Mouse (Mus musculus) hindbrain, embryonic 14.5 days (tissue): ENCODE data around the gene Zfp143. TPM values are rescaled to one million over a fixed set of nuclear protein-coding genes. Genes with fewer than 3 reads are reported as not detected.
"Not testable (repeated sequence)": the region's sequence is repeated elsewhere in the genome, so short reads cannot be mapped to it uniquely, and the experiment has no call there.

Experiments
- ATAC-seq: fragments of 200-750 bp; cut with Nextera tagmentation; 2 replicates; pipeline ENCODE4 v1.8.0; 2017; ENCODE audit warnings: moderate number of reproducible peaks, mild to moderate bottlenecking, moderate TSS enrichment, moderate library complexity; ENCODE audit not compliant: low FRiP score
- DNase-seq: peaks from one replicate; pipeline ENCODE4 v3.0.0-alpha.2; 2015; ENCODE audit warnings: low spot score
- H3K27ac ChIP-seq: fragments of 300-500 bp; sonication (generic); 2 replicates; pipeline ENCODE4 v1.5.1; 2014; ENCODE audit warnings: mild to moderate bottlenecking, moderate library complexity
- H3K27me3 ChIP-seq: fragments of 300-500 bp; sonication (generic); 2 replicates; pipeline ENCODE4 v1.6.1; 2014; ENCODE audit warnings: mild to moderate bottlenecking, low read length, mixed read lengths; ENCODE audit not compliant: control insufficient read depth, insufficient read depth
- H3K36me3 ChIP-seq: fragments of 300-500 bp; sonication (generic); replicated peaks from 2 replicates; pipeline ENCODE4 v1.6.1; 2014; ENCODE audit not compliant: control insufficient read depth, insufficient read depth
- H3K4me1 ChIP-seq: fragments of 300-500 bp; sonication (generic); replicated peaks from 2 replicates; pipeline ENCODE4 v1.6.1; 2014; ENCODE audit warnings: antibody characterized with exemption, low read length, mixed read lengths; ENCODE audit not compliant: control insufficient read depth, insufficient read depth
- H3K4me2 ChIP-seq: fragments of 300-500 bp; sonication (generic); replicated peaks from 2 replicates; pipeline ENCODE4 v1.6.1; 2014; ENCODE audit warnings: mild to moderate bottlenecking, moderate library complexity
- H3K4me3 ChIP-seq: fragments of 300-500 bp; sonication (generic); replicated peaks from 2 replicates; pipeline ENCODE4 v1.5.1; 2014; ENCODE audit warnings: mild to moderate bottlenecking, low read length
- H3K9ac ChIP-seq: fragments of 300-500 bp; sonication (generic); 2 replicates; pipeline ENCODE4 v1.6.1; 2014
- H3K9me3 ChIP-seq: fragments of 300-500 bp; sonication (generic); 2 replicates; pipeline ENCODE4 v1.6.1; 2016; ENCODE audit warnings: low read length; ENCODE audit not compliant: control insufficient read depth
- WGBS: fragments of 180-500 bp; shearing (Covaris S2); extraction: QIAGEN DNeasy Blood & Tissue Kit; methylation state at CpG from one replicate; pipeline ENCODE4 v1.1.7; 2014; 5-methylcytosine and 5-hydroxymethylcytosine counted together
- polyA plus RNA-seq: library from polyadenylated mRNA; unstranded; fragments of >200 nt; fragmentation: Nextera tagmentation; extraction: Ambion mirVana; gene quantifications from 2 replicates; pipeline ENCODE4 v1.2.1, GENCODE M21; 2014

Zfp143 gene
- polyA plus RNA-seq, 1 experiment from 2014 or later: 14.7 TPM

DNA sequence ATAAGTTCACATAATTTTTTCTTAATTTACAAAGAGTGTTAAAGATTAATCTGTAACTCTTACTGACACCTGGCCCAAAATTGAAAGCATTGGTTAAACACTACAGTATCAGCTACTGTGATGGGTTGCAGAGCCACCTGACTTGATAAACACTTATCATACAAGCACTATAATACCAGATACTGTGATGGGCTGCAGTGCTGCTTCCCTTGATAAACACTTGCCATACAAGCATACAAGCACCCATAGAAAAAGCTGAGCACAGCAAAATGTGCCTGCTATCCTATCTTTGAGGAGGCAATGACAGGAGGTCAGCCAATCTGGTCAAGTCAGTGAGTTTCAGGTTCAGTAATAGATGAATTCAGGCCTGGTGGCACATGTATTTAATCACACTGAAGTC lies 24.2 kb downstream of the Zfp143 start:
- ATAC-seq (no peak), DNase-seq (no peak)
- H3K4me2 ChIP-seq: no peak overlapping the region
- no peaks in the 10 kb centered on the region for H3K4me1 ChIP-seq
- no peaks in the 10 kb centered on the region for H3K27me3 ChIP-seq
- H3K9me3 ChIP-seq: no peaks in the 10 kb centered on the region
- H3K9ac ChIP-seq: no peak overlapping the region
- H3K4me3 ChIP-seq: no peak overlapping the region
- no peak overlapping the region for H3K27ac ChIP-seq
- peaks cover 94% of the 10 kb centered on the region for H3K36me3 ChIP-seq

DNA sequence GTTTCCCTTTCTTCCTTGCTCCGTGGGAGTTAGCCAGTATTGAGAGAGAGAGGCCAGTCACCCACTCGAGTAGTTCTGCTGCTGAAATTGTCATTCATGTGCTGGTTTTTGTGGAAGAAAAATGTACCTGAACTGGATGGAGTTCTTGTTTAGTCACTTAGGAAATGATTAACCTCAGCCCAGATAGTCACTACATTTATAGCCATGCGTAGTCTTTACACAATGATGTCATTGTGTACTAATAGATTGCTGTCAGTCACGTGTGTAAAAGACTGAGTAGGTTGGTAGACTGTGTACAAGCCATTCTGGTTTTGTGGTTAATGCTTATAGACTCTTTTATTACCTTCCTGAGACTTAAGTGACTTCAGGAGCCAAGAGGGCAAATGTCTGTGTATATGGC lies 26.9 kb downstream of the Zfp143 start:
- no peak overlapping the region for H3K9ac ChIP-seq
- 87% methylated on average over 4 of the region's 4 CpGs for WGBS
- no peaks in the 10 kb centered on the region for H3K4me1 ChIP-seq
- no peaks in the 10 kb centered on the region for H3K9me3 ChIP-seq
- no peak for DNase-seq
- no peaks in the 10 kb centered on the region for H3K27me3 ChIP-seq
- H3K4me2 ChIP-seq: no peak overlapping the region
- H3K36me3 ChIP-seq: peaks cover 89% of the 10 kb centered on the region
- no peak overlapping the region for H3K27ac ChIP-seq
- no peak overlapping the region for H3K4me3 ChIP-seq
- ATAC-seq: no peak

DNA sequence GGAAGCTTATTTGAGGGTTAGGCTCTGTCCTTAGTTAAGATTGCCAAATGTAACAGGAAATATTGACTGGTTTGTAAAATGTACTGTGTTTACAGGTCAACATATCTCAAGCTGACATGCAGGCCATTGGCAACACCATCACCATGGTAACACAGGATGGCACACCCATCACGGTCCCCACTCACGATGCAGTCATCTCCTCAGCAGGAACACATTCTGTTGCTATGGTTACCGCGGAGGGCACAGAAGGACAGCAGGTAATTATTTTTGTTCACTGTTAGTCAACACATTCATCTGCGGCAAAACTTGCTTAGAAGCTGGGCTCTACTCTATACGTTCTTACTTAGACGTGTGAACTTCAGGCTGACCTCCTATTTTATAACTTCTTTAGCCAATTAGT lies 30.7 kb downstream of the Zfp143 start:
- Histone ChIP-seq H3K4me2 (no peak overlapping the region), H3K4me1 (no peaks in the 10 kb centered on the region), H3K9ac (no peak overlapping the region), H3K27me3 (no peaks in the 10 kb centered on the region), H3K9me3 (no peaks in the 10 kb centered on the region), H3K27ac (no peak overlapping the region), H3K4me3 (no peak overlapping the region), H3K36me3 (peaks cover 92% of the 10 kb centered on the region)
- WGBS: 45% methylated on average over 7 of the region's 7 CpGs
- DNase-seq (no peak), ATAC-seq (0 out of 2 replicates have a peak, but pooled peaks have one; percentile 60)

DNA sequence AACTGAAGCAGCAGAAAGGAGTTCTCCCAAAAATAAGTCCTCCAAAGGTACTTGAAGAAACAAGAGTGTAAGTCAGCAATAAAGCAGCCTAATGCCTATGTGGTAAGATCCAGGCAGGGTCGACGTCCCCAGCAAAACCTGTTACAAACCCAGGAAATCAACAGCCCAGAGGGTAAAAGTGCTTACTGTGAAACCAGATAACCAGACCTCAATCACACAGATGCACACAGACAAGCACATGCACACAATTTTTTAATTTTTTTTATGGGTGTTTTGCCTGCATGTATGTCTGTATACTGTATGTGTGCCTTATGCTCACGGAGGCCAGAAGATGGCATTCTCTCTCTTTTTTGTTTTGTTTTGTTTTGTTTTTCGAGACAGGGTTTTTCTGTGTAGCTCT lies 35.3 kb downstream of the Zfp143 start:
- 84% methylated on average over 4 of the region's 4 CpGs for WGBS
- Histone ChIP-seq H3K9me3 (no peaks in the 10 kb centered on the region), H3K4me1 (no peaks in the 10 kb centered on the region), H3K27me3 (no peaks in the 10 kb centered on the region), H3K27ac (no peak overlapping the region), H3K9ac (no peak overlapping the region), H3K4me2 (no peak overlapping the region), H3K4me3 (no peak overlapping the region), H3K36me3 (peaks cover 57% of the 10 kb centered on the region)
- no peak for ATAC-seq
- no peak for DNase-seq

DNA sequence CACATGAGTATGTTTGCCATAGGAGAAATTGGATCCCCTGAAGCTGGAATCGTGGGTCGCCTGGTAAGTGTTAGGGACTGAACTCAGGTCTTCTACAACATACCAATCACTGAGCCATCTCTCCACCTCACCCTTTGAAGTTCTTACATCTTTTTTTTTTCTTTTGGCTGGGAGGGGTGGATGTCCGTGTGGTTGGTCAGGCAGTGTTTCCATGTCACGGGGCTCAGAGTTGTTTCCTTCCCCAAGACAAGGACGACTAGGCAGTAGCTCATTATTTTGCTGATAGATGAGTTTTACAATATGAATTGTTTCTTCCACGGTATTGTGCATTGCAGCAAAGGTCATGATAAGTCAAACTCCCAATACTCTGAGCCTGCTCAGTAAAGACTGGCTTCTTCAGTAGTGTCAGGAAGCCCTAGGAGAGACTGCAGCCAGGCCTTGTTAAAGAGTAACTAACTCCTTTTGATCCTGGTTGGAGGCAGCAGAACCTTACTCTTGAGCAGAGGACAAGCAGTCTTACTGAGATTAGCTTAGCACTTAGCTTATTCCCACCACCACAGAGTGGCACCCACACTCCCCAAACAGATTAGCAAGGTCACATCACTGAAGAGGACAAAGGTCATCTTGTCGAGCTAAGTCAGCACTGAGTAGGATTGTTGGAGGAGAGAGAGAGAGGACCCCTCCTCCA lies 36.2 kb downstream of the Zfp143 start:
- Histone ChIP-seq H3K4me3 (no peak overlapping the region), H3K27ac (no peak overlapping the region), H3K36me3 (peaks cover 49% of the 10 kb centered on the region), H3K9me3 (no peaks in the 10 kb centered on the region), H3K9ac (no peak overlapping the region), H3K27me3 (no peaks in the 10 kb centered on the region), H3K4me2 (no peak overlapping the region), H3K4me1 (no peaks in the 10 kb centered on the region)
- DNase-seq (no peak), ATAC-seq (no peak)
- WGBS: 54% methylated on average over 7 of the region's 7 CpGs

DNA sequence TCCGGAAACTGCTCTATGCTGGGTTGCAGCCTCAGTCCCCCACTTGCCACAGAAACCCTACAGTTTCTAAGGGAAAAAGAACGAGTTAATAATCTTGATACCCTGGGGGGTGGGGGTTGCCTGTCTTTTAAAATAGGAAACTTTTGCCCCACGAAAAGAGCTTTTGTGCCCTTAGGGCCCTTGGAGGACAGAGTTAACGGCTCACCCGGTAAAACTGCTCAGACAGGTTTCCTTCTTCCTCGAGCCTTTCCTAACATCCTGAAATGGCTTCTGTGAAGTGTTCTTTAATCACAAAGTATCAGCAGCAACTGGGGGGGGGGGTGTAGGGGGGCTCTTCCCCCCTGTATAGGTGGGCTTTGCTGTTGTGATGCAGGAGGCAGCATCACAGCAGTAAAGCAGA lies 39.8 kb downstream of the Zfp143 start:
- H3K4me3 ChIP-seq: no peak overlapping the region

DNA sequence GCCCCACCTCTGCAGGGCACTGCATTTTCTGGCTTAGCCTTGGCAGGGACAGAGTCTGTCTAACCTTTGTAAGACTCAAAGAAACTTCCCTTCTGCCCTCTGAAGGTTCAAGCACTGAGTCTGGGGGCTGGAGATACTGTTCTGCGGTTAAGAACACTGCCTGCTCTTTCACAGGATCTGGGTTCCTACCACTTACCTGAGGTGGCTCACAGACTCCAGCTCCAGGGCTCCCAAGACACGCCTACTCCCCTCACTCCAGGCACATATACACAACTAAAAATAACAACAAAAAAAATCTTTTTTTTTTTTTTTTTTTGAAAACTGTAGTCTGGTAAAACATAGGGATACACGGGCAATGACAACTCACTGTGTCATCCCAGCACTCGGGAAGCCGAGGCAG lies 40.2 kb downstream of the Zfp143 start:
- H3K9me3 ChIP-seq: no peaks in the 10 kb centered on the region
- 77% methylated on average over 5 of the region's 5 CpGs for WGBS
- no peak for DNase-seq
- H3K27ac ChIP-seq: no peak overlapping the region
- H3K36me3 ChIP-seq: peaks cover 9% of the 10 kb centered on the region
- H3K27me3 ChIP-seq: no peaks in the 10 kb centered on the region
- no peak overlapping the region for H3K4me2 ChIP-seq
- ATAC-seq: no peak
- H3K4me3 ChIP-seq: no peak overlapping the region
- H3K4me1 ChIP-seq: no peaks in the 10 kb centered on the region
- H3K9ac ChIP-seq: no peak overlapping the region

More for the DNA sequence above, 39.8 kb downstream of the Zfp143 start:
- Histone ChIP-seq H3K9me3 (no peaks in the 10 kb centered on the region), H3K4me1 (no peaks in the 10 kb centered on the region), H3K27ac (no peak overlapping the region), H3K4me2 (no peak overlapping the region), H3K36me3 (peaks cover 13% of the 10 kb centered on the region), H3K9ac (no peak overlapping the region), H3K27me3 (no peaks in the 10 kb centered on the region)
- no peak for ATAC-seq
- WGBS: 64% methylated on average over 6 of the region's 6 CpGs
- no peak for DNase-seq

DNA sequence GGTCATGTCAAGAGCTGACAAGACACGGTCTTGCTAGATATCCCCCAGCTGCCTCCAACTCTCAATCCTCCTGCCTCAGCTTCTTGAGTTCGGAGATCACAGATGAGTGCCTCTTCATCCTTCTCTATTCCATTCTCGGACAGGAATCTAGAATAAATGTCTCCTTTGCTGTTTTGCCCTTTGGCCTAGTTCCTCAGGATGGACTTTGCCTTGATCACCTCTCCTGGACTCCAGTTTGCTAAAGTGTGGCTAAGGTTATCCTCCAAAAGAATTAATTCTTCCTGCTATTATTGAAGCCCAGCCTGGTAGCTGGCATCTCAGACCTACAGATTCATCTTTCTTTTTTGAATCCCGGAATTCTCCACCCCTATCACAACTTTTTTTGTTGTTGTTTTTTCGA lies 44.0 kb downstream of the Zfp143 start:
- Histone ChIP-seq H3K9me3 (no peaks in the 10 kb centered on the region), H3K27me3 (no peaks in the 10 kb centered on the region), H3K4me1 (peaks cover 5% of the 10 kb centered on the region), H3K9ac (no peak overlapping the region), H3K4me2 (no peak overlapping the region), H3K4me3 (no peak overlapping the region), H3K36me3 (no peaks in the 10 kb centered on the region), H3K27ac (no peak overlapping the region)
- DNase-seq (no peak), ATAC-seq (no peak)
- 90% methylated on average over 5 of the region's 5 CpGs for WGBS

DNA sequence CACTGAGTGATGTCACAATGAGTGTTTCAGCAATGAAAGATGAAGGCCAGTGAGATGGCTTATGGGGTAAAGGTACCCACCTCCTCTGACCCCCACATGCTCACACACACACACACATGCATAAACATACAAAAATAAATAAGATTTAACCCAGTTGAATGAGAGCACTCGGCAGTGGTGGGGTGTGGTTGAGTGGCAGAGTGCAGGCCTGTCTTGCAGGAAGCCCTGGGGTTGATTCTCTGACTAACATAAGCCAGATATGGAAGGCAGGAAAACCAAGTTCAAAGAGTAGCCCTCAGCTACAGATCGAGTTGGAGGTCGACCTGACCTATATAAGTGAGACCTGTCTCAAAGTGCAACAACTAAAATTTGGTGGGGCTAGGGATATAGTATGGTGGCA lies 45.6 kb downstream of the Zfp143 start:
- Histone ChIP-seq H3K27me3 (no peaks in the 10 kb centered on the region), H3K4me1 (peaks cover 5% of the 10 kb centered on the region), H3K4me2 (no peak overlapping the region), H3K9ac (no peak overlapping the region), H3K27ac (no peak overlapping the region), H3K4me3 (no peak overlapping the region), H3K36me3 (no peaks in the 10 kb centered on the region), H3K9me3 (no peaks in the 10 kb centered on the region)
- WGBS: 88% methylated on average over 3 of the region's 3 CpGs
- no peak for DNase-seq
- no peak for ATAC-seq

DNA sequence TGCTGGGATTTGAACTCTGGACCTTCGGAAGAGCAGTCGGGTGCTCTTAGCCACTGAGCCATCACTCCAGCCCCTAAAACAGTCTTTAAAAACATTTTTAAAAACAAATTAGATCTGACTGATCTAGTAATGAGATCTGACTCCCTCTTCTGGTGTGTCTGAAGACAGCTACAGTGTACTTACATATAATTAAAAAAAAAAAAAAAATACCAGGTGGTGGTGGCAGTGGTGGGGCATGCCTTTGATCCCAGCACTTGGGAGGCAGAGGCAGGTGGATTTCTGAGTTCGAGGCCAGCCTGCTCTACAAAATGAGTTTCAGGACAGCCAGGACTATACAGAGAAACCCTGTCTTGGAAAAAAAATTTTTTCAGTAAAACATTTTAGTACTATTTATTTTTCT lies 47.5 kb downstream of the Zfp143 start:
- not testable (repeated sequence) for H3K27me3 ChIP-seq, DNase-seq, H3K4me1 ChIP-seq, H3K27ac ChIP-seq, H3K4me2 ChIP-seq, H3K36me3 ChIP-seq, H3K4me3 ChIP-seq, H3K9me3 ChIP-seq, H3K9ac ChIP-seq, ATAC-seq
- WGBS: 93% methylated on average over 3 of the region's 3 CpGs
